Mouse (Mus musculus) ovary, adult 18-20 months (tissue): ENCODE measurements around the gene Cox17.

Source experiments
- DNase-seq: peaks from one replicate; pipeline ENCODE4 v3.0.0; 2022; ENCODE audit warnings: low spot score, mixed read lengths

Gene Cox17

DNA sequence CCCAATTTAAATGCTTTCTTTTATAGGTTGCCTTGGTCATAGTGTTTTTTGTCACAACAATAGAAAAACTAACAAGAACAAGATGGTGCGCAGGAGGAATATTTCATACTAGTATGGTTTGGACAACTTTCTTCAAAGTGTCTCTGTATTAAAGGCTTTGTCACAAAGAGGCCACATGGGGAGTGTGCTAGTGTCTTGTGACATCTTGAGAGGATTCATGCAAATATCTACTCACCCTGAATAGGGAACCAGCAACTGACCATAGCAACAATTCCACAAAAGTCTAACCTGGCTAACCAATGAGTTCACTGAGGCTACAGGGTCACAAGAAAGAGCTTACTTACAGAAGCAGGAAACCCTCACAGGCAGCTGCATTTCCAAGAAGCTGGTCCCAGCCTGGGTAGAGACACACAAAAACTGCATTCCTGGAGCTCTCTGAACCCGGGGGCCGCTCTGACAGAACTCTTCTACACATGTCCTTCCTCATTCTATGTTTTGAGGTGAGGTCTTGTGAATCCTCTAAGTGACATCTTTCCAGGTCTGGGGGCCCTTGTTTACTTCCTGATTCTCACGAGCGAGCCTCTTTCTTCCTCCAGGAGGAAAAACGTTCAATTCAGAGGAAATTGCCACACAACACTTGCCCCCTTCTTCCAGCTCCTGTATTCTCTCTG, 48.4 kb downstream of the Cox17 start:
- DNase-seq, result no peak

DNA sequence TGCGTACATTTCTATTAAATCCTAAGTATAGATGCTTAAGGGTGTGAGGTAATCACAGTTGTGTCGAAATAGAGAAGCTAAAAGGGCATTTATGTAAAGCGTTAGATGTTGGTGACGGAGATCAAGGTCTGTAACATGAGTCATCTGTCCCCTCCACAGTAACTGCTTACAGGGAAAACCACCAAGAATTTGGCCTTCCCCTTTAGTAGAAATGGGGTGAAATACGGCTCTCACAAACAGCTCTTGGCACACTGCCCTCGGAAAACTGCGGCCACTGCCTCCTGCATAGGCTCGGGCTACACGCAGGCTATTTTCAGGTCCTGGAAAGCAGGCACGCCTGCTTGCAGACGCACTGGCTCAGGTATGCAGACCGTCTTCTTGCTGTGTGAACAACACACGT, 49.4 kb downstream of the Cox17 start:
- peak; percentile 79 for DNase-seq

DNA sequence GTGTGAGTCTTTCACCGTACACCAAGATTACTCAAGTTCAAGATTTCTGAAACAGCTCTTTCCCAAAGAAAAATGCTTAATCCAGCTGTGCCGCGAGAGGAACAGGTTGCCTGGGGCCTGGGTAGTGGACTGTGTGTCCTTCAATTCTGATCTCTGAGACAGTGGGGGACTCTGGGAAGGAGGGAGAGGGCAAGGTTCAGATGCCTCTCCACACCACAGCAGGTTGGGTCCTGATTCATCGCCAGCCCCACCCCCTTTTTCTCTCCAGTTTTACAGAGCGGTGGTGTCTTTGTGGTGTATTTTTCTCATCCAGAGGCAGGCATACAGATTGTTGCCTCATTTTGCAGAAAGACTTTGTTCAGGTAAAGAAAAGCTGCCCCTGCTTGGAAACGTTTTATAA, 51.5 kb downstream of the Cox17 start:
- DNase-seq, result no peak

DNA sequence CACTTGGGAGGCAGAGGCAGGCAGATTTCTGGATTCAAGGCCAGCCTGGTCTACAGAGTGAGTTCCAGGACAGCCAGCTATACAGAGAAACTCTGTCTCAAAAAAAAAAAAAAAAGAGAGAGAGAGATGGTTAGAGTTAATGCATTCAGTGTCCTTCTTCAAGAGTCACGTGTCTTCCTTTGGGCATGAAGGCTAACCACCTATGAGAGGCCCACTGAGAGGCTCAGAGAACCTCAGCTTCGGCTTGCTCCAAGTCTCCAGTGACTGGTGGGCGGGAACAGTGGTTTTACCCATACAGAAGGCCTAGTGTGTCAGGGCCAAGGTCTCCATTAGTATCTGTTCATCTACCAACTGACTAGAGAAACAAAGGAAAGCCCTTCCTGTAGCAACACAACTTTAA, 52.3 kb downstream of the Cox17 start:
- DNase-seq, result no peak

DNA sequence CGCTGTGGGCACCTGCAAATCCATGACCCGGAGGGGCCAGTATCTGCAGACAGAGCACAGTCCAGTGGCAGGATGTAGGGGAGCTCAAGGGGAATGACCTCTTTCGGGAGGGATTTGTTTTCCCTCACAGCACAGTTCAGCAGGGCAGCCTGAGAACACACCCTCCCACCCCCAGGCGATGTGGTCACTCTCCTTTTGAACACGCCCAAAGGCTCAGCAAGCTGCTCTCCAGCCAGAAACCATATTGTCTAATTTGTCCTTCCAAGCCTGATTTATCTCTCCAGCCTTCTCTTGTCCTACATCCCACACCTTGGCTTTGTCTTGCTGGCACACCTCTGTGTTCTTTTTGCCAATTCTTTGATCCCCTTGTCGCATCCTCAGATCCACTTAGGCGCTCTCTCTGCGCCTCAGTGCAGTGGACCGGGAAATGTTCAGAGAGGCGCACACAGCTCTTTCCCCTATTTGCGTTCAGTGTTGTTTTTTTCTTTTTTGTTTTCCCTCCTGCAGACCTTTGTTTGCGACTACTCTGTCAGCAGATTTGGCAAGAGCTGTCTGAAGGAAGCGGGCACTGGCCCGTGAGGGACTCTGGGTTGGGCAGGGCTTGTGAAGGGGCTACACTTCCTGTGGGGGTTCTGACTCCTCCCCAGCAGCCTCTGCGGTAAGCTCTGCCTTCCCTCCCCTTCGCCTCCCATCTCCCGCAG, 52.9 kb downstream of the Cox17 start:
- peak; percentile 67 for DNase-seq

DNA sequence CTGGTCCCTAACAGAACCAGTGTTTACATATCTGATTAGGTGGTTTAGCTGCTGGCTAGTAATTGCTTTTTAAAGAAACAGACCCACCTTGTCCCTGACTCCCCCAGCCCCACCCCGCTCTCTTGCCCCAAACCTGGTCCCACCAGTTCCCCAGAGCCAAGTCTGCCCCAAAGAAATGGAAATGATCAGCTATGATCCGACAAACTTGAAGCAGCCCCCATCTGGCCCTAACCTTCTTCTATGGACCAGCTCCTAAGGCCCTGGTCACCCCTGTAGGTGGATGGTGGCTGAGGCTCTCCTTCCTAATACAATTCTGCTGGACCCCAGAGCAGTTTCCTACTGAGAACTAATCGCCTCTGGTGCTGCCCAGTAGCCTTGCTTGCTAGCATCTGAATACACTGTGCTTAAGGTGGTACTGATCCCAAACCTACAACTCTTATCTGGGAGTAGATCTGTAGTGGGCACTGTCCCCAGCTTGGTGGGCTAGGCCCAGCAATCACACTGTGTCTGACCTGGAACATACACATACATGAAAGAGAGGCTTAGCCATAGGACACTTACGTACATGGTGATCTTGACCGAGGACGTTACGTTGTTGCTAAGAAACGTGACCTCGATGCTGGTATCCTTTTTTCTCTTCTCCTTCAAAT, 53.6 kb downstream of the Cox17 start:
- DNase-seq, result no peak

DNA sequence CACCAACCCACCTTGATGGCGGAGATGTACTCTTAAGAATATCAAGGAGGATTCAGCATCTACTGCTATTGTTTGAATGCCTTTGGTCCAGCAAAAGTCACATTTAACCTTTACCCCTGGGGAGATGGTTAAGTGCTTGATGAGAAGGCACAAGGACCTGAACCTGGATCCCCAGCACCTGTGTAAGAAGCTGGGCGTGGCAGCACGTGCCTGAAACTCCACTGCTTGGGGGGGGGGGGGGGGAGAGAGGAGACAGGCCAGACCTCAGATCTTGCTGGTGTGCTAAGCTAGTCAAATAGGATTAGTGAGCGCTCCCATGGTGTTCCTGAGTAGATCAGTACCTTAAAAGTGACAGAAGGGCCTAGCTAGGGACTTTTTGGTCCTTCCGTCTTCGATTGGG, 54.7 kb downstream of the Cox17 start:
- DNase-seq, result no peak
